Mouse (Mus musculus) c-Kit-negative CD71-positive TER-119-positive erythroid progenitor cells, embryonic 14.5 days (primary cell): ENCODE results near the gene Nr2c1.

Source experiments
- DNase-seq: peaks from one replicate; pipeline ENCODE4 v3.0.0-alpha.2; 2013; ENCODE audit warnings: low read depth, low spot score

Gene Nr2c1

DNA sequence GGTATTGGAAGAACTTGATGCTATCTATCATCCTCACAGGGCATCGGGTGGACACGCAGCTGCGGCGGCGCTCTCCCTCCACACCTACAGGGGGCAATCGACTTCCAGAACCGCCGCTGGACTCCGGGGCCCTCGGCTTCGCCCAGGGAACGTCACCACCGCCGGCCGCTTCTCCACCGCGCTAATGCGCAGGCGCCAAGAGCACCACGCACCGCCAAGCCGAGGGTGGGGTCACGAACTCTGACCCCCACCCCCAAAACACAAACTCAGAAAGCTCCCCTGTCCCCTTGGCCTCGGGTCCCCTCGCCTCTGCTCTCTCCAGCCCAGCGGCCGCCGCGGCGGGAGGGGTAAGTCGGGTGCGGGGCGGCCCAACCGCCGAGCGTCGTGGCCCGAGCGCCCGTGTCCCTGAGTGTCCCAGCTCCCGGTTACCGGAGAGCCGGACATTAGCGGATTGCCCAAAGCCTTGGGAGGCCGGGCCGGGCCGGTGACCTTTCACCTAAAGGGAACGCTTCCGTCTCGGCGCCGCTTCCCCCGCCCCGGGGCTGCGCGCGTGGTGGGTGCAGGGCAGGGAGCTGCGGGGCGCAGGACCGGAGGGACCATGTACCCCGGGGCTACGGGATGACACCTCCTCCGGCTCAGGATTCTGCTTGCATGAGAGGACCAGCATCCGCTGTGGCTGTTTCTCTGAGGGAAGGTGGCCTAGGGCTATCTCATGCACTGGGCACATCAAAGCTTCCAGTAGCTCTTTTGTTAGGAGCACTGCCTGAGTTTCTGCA, at the start of gene Nr2c1:
Nr2c1 (plus strand) TSS at position 268 of the 776 bp plus-strand sequence.
- DNase-seq: peak; percentile 12

DNA sequence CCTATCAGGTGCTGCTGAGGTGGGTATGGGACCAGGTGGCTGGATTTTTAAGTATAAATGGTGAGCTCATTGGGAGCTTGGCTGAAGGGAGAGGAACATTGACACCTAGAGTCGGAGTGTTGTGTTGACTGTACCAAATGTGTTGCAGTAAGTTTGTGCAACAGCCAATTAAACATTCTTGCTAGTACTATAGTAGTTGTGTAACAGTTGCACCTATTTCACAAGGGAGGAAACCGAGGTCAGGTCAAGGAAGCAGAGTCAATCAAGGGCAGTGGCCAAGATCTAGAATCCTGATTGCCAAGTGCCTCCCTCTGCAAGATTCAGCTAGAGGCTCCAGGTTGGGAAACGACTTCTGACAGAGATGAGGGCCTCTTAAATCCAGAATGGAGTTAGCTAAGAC, 49.7 kb upstream of the Nr2c1 start:
- no peak for DNase-seq

DNA sequence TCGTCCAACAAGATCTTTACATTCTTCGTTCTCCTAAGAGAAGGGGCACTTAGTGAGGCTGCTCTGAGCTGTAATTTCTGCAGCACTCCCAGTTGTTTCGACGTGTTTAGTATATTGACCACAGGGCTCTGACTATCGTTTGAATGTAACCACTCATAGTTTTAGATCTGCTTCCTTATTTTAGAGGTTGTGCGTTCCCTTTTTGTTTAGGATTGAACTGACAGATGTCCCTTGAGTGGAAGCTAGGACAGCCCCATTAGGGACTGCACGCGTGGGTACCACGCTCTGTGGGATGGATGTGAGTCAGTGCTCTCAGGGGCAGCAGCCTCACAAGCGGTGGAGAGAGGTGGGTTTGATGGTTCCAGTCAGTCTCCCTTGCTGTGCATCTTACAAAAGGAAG, 42.3 kb upstream of the Nr2c1 start:
- DNase-seq: no peak

DNA sequence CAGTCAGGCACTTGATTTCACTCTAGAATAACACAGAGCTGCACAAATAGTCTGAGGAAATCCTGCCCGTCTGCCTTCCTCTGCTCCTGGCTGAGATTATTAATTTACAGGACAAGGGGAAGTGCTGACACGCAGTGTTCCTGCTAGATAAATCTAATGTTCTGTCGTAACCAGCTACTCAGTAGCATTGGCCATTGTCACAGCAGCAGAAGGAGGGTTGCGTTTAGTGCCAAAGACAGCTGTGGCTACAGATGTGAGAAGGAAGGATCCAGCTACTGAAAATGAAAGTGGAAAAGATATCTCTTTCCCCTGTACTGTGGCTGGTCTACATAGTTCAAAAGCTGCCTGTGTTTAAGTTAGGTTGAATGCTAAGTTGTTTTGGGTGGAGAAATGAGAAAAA, 40.7 kb upstream of the Nr2c1 start:
- DNase-seq: no peak

DNA sequence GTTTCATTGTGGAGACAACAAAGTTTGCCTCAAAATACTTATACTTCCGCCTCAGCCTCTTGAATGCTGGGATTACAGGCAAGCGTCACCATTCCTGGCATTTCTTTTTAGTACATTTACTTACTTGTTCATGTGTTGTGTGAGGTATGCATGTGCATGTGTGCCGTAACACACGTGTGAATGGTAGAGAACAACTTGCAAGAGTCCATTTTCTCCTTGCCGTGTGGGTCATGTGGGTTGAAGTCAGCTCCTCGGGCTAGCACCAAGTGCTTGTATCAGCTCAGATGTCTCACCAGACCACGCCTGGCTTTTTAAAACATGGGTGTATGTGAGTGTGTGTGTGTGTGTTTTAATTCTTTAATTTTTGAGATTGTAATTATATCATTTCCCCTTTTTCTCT, 40.2 kb upstream of the Nr2c1 start:
- DNase-seq: no peak

- DNase-seq: no peak
Measured at GRCm38 (mm10) chr10:94108791-94109190, 39.0 kb upstream of the Nr2c1 start.

GRCm38 (mm10) chr10:94110834-94111754, 36.7 kb upstream of the Nr2c1 start:
- no peak for DNase-seq

DNA sequence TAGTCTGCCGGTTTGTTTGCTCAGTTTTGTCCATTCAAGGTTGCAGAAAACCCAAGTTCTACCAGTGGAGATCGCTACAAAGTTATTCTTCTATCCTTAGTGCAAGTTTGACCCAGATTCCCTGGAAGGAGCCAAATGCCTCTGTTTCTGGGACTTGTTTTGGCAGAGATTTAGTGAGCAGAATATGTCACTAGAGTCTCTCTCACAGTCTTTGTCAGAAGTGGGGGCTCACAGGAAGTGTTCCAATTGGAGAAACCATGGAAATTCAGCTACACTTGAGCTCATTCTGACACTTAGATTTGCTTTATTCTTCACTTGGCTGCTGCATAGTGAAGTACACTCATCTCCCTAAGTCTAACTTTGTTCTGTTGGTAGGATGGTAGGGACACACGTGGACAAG, 35.6 kb upstream of the Nr2c1 start:
- no peak for DNase-seq

- peak; percentile 63 for DNase-seq
Measured at GRCm38 (mm10) chr10:94115893-94116599, 31.8 kb upstream of the Nr2c1 start.

DNA sequence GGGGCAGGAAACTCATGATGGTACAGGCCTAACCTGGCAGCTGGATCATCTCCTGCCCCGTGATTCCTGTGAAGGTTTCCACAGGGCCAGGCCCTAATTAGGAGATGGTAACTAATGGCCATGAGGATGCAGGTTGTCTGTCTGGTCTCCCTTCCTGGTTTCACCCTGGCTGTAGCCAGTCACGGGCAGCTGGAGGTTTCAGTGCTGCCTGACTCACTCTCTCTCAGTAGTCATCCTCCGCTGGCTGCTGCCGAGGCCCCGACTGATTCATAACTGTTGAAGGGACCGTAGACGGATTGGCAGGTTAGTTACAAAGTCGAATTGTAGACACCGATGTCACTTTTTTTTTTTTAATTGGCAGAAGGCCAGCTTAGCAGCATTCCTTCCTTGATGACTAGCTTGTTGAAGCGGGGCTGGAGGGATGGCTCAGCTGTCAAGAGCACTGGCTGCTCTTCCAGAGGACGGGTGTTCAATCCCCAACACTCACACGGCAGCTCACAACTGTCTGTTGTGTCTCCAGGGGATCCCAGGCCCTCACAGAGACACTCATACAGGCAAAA, 31.0 kb upstream of the Nr2c1 start:
- DNase-seq: no peak

GRCm38 (mm10) chr10:94117916-94118315, 29.9 kb upstream of the Nr2c1 start:
- DNase-seq: no peak

- DNase-seq: no peak
Measured at GRCm38 (mm10) chr10:94118993-94119392, 28.8 kb upstream of the Nr2c1 start.

- DNase-seq: no peak
Measured at GRCm38 (mm10) chr10:94120676-94121075, 27.1 kb upstream of the Nr2c1 start.

DNA sequence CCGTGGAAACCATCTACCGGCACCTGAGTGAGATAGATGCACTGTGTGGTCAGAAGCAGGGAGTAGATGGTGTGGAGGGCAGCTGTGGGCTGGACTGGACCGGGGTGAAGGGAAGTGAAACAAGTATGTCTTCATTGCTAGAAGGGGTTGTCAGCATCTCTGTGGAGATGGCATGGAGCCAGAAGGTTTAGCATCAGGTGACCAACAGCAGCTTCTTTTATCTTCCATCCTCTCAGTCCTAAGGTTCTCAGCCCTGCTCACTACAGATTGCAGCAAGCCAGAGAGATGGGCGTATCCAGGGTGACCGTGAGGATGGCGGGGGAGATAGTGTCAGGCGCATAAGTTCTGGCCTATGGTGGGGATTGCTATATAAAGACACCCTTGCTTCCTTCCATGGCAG, 25.2 kb upstream of the Nr2c1 start:
- DNase-seq: peak; percentile 4

- no peak for DNase-seq
Measured at GRCm38 (mm10) chr10:94123581-94123980, 24.2 kb upstream of the Nr2c1 start.

DNA sequence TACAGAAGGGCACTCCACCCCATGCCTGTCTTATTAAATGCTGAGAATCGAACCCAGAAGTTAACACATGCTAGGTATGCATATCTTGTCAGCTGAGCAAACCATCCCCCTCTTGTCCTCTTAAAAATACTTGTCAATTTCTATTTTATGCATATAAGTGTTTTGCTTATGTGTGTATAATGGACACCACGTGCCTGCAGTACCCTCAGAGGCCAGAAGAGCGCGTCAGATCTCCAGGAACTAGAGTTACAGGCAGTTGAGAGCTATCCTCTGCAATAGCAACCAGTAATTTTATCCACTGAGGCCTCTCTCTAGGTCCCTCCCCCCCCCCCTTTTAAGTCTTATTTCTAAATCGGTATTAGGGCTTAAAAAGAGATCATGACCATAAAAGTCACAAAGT, 23.4 kb upstream of the Nr2c1 start:
- DNase-seq: no peak

DNA sequence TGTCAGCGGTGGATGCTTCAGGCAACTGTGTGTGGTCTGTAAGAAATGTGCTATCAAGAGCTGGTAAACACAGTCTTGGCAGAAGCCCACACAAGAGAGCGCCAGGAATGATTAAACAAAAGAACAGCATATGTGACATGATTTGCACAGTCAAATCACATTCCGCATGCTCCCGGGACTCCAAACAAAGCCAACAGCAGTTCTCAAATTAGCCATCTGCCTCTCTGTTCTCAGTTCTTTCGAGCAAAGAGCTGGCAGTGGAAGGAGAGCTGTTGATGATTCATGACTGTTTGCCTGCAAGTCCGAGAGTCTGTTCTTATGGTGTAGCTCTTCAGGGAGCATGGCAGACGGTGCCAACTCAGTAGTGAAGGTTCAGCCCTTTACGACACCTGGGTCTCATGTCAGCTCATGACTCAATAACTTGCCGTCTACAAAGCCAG, 18.1 kb upstream of the Nr2c1 start:
- no peak for DNase-seq

DNA sequence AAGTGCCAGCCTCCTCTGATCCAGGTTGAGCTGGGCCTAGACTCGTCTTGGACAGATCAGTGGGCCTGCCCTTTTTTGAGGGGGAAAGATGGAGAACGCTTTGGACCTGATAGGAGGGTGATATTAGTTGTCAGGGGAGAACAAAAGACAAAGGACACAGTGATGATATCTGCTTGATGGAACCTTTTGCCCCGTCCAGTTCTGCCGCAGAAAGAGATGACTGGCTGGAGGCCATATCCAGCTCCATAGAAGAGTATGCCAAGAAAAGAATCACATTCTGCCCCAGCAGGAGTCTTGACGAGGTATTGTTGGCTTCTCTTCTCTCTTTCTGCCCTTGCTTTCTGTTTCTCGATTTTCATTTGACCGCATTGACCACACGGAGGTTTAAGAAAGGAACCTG, 14.7 kb upstream of the Nr2c1 start:
- DNase-seq: no peak

DNA sequence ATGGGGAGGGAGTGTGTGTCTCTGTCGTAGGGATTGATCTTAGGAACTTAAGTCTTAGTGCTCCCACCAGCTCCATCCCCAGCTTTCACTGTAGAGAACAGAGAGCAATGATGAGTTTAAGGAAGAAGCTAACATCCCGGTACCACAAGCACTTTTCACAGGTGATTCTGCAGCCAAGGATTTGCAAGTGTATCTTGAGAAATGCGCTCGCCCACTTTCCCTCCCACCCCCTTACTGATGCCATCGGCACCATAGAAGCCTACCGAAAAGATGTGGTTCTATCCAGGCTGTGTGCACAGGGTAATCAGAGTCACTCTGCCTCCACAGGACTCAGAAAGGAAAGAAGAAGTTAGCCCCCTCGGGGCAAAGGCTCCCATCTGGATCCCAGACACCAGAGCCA, 14.1 kb upstream of the Nr2c1 start:
- DNase-seq: no peak

GRCm38 (mm10) chr10:94134535-94135390, 13.1 kb upstream of the Nr2c1 start:
- DNase-seq: no peak
